Mouse (Mus musculus): ENCODE data around the gene Fnip2.
"Not testable (repeated sequence)": the region's sequence is repeated elsewhere in the genome, so short reads cannot be mapped to it uniquely, and the experiment has no call there.

Gene Fnip2

GRCm38 (mm10) chr3:79567703-79568362 is at the start of gene Fnip2:
Gene Fnip2 (minus strand): TSS chr3:79567796.
- DNase-seq (ENCODE audit: low spot score in 2 of 2): peak; percentile 80 to 89

DNA sequence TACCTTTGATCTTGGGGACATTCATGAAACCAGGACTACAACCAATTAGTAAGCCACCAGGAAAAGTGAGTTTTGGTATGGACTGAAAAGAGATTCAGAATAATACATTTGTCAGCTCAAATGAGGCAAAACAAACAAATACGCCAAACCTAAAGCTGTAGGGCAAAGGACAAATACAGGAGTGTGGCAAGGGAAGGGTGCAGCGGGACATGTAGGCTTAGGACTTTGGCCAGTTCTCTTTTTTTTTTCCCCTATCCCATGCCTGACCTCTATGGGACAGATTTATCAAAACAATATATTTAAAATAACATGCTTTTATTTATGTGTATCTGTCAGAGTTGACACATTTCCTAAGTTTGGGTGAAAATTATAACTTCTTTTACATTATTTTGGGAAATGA is 42.3 kb upstream of the Fnip2 start:
- no peak for DNase-seq (ENCODE audit: low spot score in 2 of 2)

DNA sequence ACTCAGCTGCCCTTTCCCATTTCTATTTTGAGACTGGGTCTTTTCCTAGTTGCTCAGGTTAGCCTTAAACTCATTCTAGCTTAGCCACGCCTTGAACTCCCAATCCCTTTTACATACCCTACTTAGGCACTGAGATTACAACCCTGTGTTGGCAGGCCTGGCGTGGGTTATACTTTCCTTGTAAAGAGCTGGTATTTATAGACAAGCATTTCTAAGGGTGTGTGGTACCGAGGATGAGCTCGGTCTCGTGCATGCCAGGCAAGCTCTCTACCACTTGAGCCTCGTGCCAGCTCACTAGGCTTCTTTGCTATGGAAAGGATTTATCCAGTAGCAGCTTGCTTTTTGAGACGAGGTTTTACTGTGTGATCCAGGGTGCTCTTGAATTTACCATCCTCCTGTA is 27.9 kb upstream of the Fnip2 start:
- no peak for DNase-seq (ENCODE audit: low spot score in 2 of 2)

- DNase-seq (ENCODE audit: low spot score in 2 of 2): no peak
Observed at GRCm38 (mm10) chr3:79591793-79592471, 24.3 kb upstream of the Fnip2 start.

GRCm38 (mm10) chr3:79590863-79591792 is 23.5 kb upstream of the Fnip2 start, which contains the start of gene Ppid:
Gene Ppid (plus strand): TSS chr3:79591342.
- peak; percentile 54 to 71 for DNase-seq (ENCODE audit: low spot score in 2 of 2)

DNA sequence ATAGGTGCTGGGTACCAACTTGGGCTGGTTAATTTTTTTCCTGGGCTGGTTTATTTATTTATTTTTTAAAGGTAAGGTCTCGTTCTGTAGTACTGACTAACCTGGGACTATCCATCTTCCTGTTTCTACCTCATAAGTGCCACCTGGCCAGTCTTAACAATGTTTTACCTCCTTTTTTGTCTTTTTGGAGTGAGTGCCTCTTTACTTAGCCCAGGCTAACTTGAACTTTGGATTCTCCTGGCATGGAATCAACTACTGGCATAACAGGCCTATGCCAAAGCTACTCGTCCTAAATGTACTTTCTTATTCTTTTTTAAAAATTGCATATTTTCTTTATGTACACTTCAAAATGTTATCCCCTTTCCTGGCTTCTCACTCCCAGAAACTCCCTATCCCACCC is 22.1 kb upstream of the Fnip2 start:
- no peak for DNase-seq (ENCODE audit: low spot score in 2 of 2)

- peak; percentile 71 to 81 for DNase-seq (ENCODE audit: low spot score in 2 of 2)
Observed at GRCm38 (mm10) chr3:79586804-79587203, 19.2 kb upstream of the Fnip2 start.

GRCm38 (mm10) chr3:79579891-79580575 is 12.4 kb upstream of the Fnip2 start:
- DNase-seq (ENCODE audit: low spot score in 2 of 2): no peak

GRCm38 (mm10) chr3:79578164-79578563 is 10.6 kb upstream of the Fnip2 start:
- no peak for DNase-seq (ENCODE audit: low spot score in 2 of 2)

- no peak for DNase-seq (ENCODE audit: low spot score in 2 of 2)
Observed at GRCm38 (mm10) chr3:79577606-79578005, 10.0 kb upstream of the Fnip2 start.

GRCm38 (mm10) chr3:79576865-79577264 is 9.3 kb upstream of the Fnip2 start:
- no peak for DNase-seq (ENCODE audit: low spot score in 2 of 2)

DNA sequence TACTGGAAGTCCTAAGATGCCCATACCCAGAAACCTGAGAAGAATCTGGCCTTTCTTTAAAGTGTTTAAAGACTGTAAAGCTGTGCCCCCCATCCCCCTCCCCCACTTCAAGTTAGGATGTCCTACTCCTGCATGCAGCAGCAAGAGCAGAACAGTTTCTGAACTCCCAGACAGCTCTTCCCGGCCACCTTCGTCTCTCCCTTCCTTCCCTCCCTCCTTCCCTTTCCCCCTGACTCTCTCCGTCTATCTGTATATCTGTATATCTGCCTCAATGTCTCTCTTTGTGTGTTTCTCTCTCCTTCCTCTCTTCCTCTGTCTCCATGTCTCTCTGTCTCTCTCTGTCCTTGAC is 8.8 kb upstream of the Fnip2 start:
- DNase-seq (ENCODE audit: low spot score in 2 of 2): no peak

GRCm38 (mm10) chr3:79575576-79576467 is 8.2 kb upstream of the Fnip2 start:
- no peak for DNase-seq (ENCODE audit: low spot score in 2 of 2)

- no peak for DNase-seq (ENCODE audit: low spot score in 2 of 2)
Observed at GRCm38 (mm10) chr3:79574336-79574735, 6.7 kb upstream of the Fnip2 start.

GRCm38 (mm10) chr3:79573376-79573775 is 5.8 kb upstream of the Fnip2 start:
- not testable (repeated sequence) for DNase-seq (ENCODE audit: low spot score in 2 of 2)

DNA sequence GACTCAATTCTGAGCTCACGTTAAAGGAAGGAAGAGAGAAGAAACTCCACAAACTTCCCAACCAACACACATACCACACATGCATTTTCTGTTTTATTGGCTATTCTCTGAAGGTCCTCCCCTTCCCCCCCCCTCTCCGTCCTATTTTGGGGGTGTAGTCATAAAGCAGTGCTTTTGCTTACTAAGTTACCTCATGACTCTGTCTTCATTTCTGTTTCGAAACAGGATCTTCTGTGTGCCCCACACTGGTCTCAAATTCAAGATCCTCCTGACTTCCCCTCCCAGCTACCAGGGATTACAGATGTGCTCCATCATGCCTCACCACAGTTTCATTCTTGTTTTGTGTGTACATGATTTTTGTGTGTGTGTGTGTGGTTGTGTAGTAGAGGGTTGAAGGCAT is 4.8 kb upstream of the Fnip2 start:
- DNase-seq (ENCODE audit: low spot score in 2 of 2): no peak

DNA sequence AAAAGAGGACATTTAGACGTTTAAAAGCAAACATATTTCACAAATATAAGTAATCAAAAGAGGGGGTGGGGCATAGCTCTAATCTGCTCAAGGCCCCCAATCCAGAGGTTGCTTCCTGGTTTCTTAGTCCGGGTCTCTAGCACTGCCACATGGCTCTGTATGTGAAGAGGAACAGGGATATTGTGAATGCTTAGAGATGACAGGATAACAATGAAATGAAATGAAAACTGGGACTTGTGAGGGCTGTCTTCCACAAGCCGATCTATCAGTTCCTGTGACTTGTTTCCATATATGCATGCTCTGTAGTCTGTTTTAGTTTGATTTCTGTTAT is 1.7 kb upstream of the Fnip2 start:
- no peak for DNase-seq (ENCODE audit: low spot score in 2 of 2)

GRCm38 (mm10) chr3:79568629-79569350 is 1.2 kb upstream of the Fnip2 start:
- no peak for DNase-seq (ENCODE audit: low spot score in 2 of 2)

GRCm38 (mm10) chr3:79566716-79567691 is 592 bp downstream of the Fnip2 start:
- peak; percentile 20 to 54 for DNase-seq (ENCODE audit: low spot score in 2 of 2)
